Mouse (Mus musculus): ENCODE measurements around the gene Dnah14.
A peak's percentile ranks its signal among the peaks of the same experiment; 100 is the strongest.

The Dnah14 gene

GRCm38 (mm10) chr1:181838111-181838510 is 261.8 kb downstream of the Dnah14 start:
- Histone ChIP-seq H3K4me1 (replicated peaks; ENCODE audit: low read depth, low read length) (peaks cover 73% of the 10 kb centered on the region), H3K9me3 (ENCODE audit: low read length) (no peaks in the 10 kb centered on the region), H3K4me3 (replicated peaks; ENCODE audit: low read length) (no peak overlapping the region), H3K36me3 (ENCODE audit: insufficient read depth, low read length) (peaks cover 62% of the 10 kb centered on the region), H3K27me3 (ENCODE audit: insufficient read depth, low read length) (no peaks in the 10 kb centered on the region)
- TF ChIP-seq NANOG (IDR thresholded peaks at IDR 0.05; ENCODE audit: borderline replicate concordance, low read length) (no peak), POU5F1 (IDR thresholded peaks at IDR 0.05; ENCODE audit: borderline replicate concordance, low read length) (no peak), CTCF (conservative IDR thresholded peaks at IDR 0.05; ENCODE audit: low read length) (no peak)

GRCm38 (mm10) chr1:181839746-181840366 is 263.5 kb downstream of the Dnah14 start:
- H3K36me3 ChIP-seq (ENCODE audit: insufficient read depth, low read length): peaks cover 47% of the 10 kb centered on the region
- peak overlapping the region; percentile 95 for H3K4me3 ChIP-seq (replicated peaks; ENCODE audit: low read length)
- no peak for TF ChIP-seq NANOG (IDR thresholded peaks at IDR 0.05; ENCODE audit: borderline replicate concordance, low read length)
- TF ChIP-seq CTCF (conservative IDR thresholded peaks at IDR 0.05; ENCODE audit: low read length): no peak
- TF ChIP-seq POU5F1 (IDR thresholded peaks at IDR 0.05; ENCODE audit: borderline replicate concordance, low read length): no peak
- no peaks in the 10 kb centered on the region for H3K9me3 ChIP-seq (ENCODE audit: low read length)
- no peaks in the 10 kb centered on the region for H3K27me3 ChIP-seq (ENCODE audit: insufficient read depth, low read length)
- peaks cover 79% of the 10 kb centered on the region for H3K4me1 ChIP-seq (replicated peaks; ENCODE audit: low read depth, low read length)

- peak overlapping the region; percentile 95 for H3K4me3 ChIP-seq (replicated peaks; ENCODE audit: low read length)
- TF ChIP-seq POU5F1 (IDR thresholded peaks at IDR 0.05; ENCODE audit: borderline replicate concordance, low read length): no peak
- no peak for TF ChIP-seq NANOG (IDR thresholded peaks at IDR 0.05; ENCODE audit: borderline replicate concordance, low read length)
- no peak for TF ChIP-seq CTCF (conservative IDR thresholded peaks at IDR 0.05; ENCODE audit: low read length)
- H3K27me3 ChIP-seq (ENCODE audit: insufficient read depth, low read length): no peaks in the 10 kb centered on the region
- H3K4me1 ChIP-seq (replicated peaks; ENCODE audit: low read depth, low read length): peaks cover 78% of the 10 kb centered on the region
- peaks cover 32% of the 10 kb centered on the region for H3K36me3 ChIP-seq (ENCODE audit: insufficient read depth, low read length)
- no peaks in the 10 kb centered on the region for H3K9me3 ChIP-seq (ENCODE audit: low read length)
These were observed 265.0 kb downstream of the Dnah14 start for GRCm38 (mm10) chr1:181841396-181841795.

GRCm38 (mm10) chr1:181841864-181842672 is 265.7 kb downstream of the Dnah14 start:
- Histone ChIP-seq H3K4me1 (replicated peaks; ENCODE audit: low read depth, low read length) (peaks cover 72% of the 10 kb centered on the region), H3K4me3 (replicated peaks; ENCODE audit: low read length) (peak overlapping the region; percentile 95), H3K36me3 (ENCODE audit: insufficient read depth, low read length) (peaks cover 25% of the 10 kb centered on the region), H3K9me3 (ENCODE audit: low read length) (no peaks in the 10 kb centered on the region), H3K27me3 (ENCODE audit: insufficient read depth, low read length) (no peaks in the 10 kb centered on the region)
- TF ChIP-seq NANOG (IDR thresholded peaks at IDR 0.05; ENCODE audit: borderline replicate concordance, low read length) (no peak), POU5F1 (IDR thresholded peaks at IDR 0.05; ENCODE audit: borderline replicate concordance, low read length) (no peak), CTCF (conservative IDR thresholded peaks at IDR 0.05; ENCODE audit: low read length) (no peak)

- Histone ChIP-seq H3K27me3 (ENCODE audit: insufficient read depth, low read length) (no peaks in the 10 kb centered on the region), H3K4me3 (replicated peaks; ENCODE audit: low read length) (peak within 1 kb of the TSS; percentile 95), H3K9me3 (ENCODE audit: low read length) (no peaks in the 10 kb centered on the region), H3K36me3 (ENCODE audit: insufficient read depth, low read length) (peaks cover 21% of the 10 kb centered on the region), H3K4me1 (replicated peaks; ENCODE audit: low read depth, low read length) (peaks cover 69% of the 10 kb centered on the region)
- TF ChIP-seq POU5F1 (IDR thresholded peaks at IDR 0.05; ENCODE audit: borderline replicate concordance, low read length) (no peak), CTCF (conservative IDR thresholded peaks at IDR 0.05; ENCODE audit: low read length) (no peak), NANOG (IDR thresholded peaks at IDR 0.05; ENCODE audit: borderline replicate concordance, low read length) (no peak)
These were observed 266.4 kb downstream of the Dnah14 start, which contains the start of gene Lbr for GRCm38 (mm10) chr1:181842781-181843180. Gene Lbr (minus strand): TSS chr1:181843046.

GRCm38 (mm10) chr1:181844874-181845547 is 268.7 kb downstream of the Dnah14 start:
- H3K4me1 ChIP-seq (replicated peaks; ENCODE audit: low read depth, low read length): peaks cover 47% of the 10 kb centered on the region
- no peaks in the 10 kb centered on the region for H3K9me3 ChIP-seq (ENCODE audit: low read length)
- peak overlapping the region; percentile 76 for H3K4me3 ChIP-seq (replicated peaks; ENCODE audit: low read length)
- no peaks in the 10 kb centered on the region for H3K27me3 ChIP-seq (ENCODE audit: insufficient read depth, low read length)
- TF ChIP-seq NANOG (IDR thresholded peaks at IDR 0.05; ENCODE audit: borderline replicate concordance, low read length) (no peak), POU5F1 (IDR thresholded peaks at IDR 0.05; ENCODE audit: borderline replicate concordance, low read length) (no peak), CTCF (conservative IDR thresholded peaks at IDR 0.05; ENCODE audit: low read length) (no peak)
- peaks cover 4% of the 10 kb centered on the region; the same call in 1 of the 2 replicates for H3K36me3 ChIP-seq (ENCODE audit: insufficient read depth, low read length)

- H3K27me3 ChIP-seq (ENCODE audit: insufficient read depth, low read length): no peaks in the 10 kb centered on the region
- no peak for TF ChIP-seq CTCF (conservative IDR thresholded peaks at IDR 0.05; ENCODE audit: low read length)
- TF ChIP-seq POU5F1 (IDR thresholded peaks at IDR 0.05; ENCODE audit: borderline replicate concordance, low read length): no peak
- no peak for TF ChIP-seq NANOG (IDR thresholded peaks at IDR 0.05; ENCODE audit: borderline replicate concordance, low read length)
- no peaks in the 10 kb centered on the region for H3K9me3 ChIP-seq (ENCODE audit: low read length)
- H3K4me3 ChIP-seq (replicated peaks; ENCODE audit: low read length): peak overlapping the region; percentile 76
- no peaks in the 10 kb centered on the region for H3K36me3 ChIP-seq (ENCODE audit: insufficient read depth, low read length)
- peaks cover 40% of the 10 kb centered on the region for H3K4me1 ChIP-seq (replicated peaks; ENCODE audit: low read depth, low read length)
These were observed 269.4 kb downstream of the Dnah14 start for GRCm38 (mm10) chr1:181845767-181846166.

GRCm38 (mm10) chr1:181847396-181847795 is 271.0 kb downstream of the Dnah14 start:
- Histone ChIP-seq H3K4me3 (replicated peaks; ENCODE audit: low read length) (no peak overlapping the region), H3K4me1 (replicated peaks; ENCODE audit: low read depth, low read length) (peaks cover 42% of the 10 kb centered on the region), H3K27me3 (ENCODE audit: insufficient read depth, low read length) (no peaks in the 10 kb centered on the region), H3K9me3 (ENCODE audit: low read length) (no peaks in the 10 kb centered on the region), H3K36me3 (ENCODE audit: insufficient read depth, low read length) (no peaks in the 10 kb centered on the region)
- TF ChIP-seq CTCF (conservative IDR thresholded peaks at IDR 0.05; ENCODE audit: low read length): no peak

Measured in E14TG2a.4 (cell line).